In the genomic region with DNA sequence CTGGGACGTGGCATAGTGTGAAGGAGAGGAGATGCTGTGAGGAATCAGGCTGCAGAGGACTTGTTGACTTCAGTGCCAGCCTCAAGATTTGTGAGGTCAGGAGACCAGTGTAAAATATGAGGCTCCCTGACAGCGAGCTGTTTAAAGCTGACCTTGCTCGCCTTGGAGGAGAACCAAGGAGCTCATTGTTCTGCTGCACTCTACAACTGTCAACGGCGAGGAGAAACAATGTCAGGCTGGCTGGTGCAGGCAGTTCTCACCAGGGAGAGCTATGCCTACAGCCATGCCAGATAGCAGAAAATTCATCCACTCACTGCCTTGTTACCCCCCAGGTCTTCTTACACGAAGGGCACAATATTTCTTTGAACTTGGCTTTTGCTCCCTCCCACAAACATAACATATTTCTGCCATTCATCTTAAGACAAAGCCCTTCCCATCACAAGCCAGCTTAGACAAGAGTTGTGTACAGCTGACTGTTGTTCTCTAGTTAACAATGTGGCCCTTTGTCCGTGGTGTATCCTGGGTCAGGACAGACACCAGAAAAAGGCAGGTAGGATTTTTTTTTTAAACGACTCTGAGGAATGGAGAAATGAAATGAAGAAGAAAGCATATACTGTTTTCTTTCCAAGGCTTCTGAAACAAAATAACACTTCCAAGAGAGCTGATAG, we compare ENCODE assay signal across 13 mouse cellular contexts.
DNase-seq lines count a peak whose midpoint lies in the region; ATAC-seq lines count a peak whose summit lies in the region.
"Had no signal": no experiment of that assay in that cellular context is flagged by ENCODE, and none has a peak within 500 bp of the region (broad histone marks: within the 10 kb centered on the region; RNA-seq: fewer than 3 reads in every experiment).

No protein-coding gene starts in this region.

- H3K4me1 ChIP-seq in limb, embryonic 11.5 days (ENCODE audit: control insufficient read depth, insufficient read depth, low read length): peaks cover 5% of the 10 kb centered on the region; the same call in 1 of the 2 replicates
- H3K4me1 ChIP-seq: stomach, embryonic 15.5 days had no signal

- no peaks in the 10 kb centered on the region for H3K36me3 ChIP-seq in limb, embryonic 11.5 days (ENCODE audit: control insufficient read depth, insufficient read depth, low read length)
- H3K36me3 ChIP-seq: stomach, embryonic 15.5 days had no signal

- H3K27ac ChIP-seq in limb, embryonic 11.5 days (replicated peaks; ENCODE audit: low read depth, low read length): peak overlapping the region; percentile 56; the same call in 1 of the 2 replicates
- H3K27ac ChIP-seq: gastrocnemius, adult 2 months; stomach, embryonic 15.5 days had no signal

- peak; percentile 12 for DNase-seq in ovary, adult 18-20 months (ENCODE audit: low spot score)
- DNase-seq in ovary, postnatal 14 days (ENCODE audit: low spot score): no peak
- peak; percentile 47 for DNase-seq in embryo, embryonic 11 days
- DNase-seq in limb, embryonic 11.5 days (ENCODE audit: low spot score): no peak
- DNase-seq in testis, postnatal 14 days (ENCODE audit: low spot score): peak; percentile 6
- DNase-seq in right cerebral cortex, postnatal 14 days: no peak
- DNase-seq: cerebellum, postnatal 25 days; gastrocnemius, adult 2 months; layer of hippocampus, adult 9-11 months; right cerebral cortex, postnatal 25 days had no signal

- H3K27me3 ChIP-seq in limb, embryonic 11.5 days (ENCODE audit: control insufficient read depth, insufficient read depth, low read length): no peaks in the 10 kb centered on the region
- H3K27me3 ChIP-seq: stomach, embryonic 15.5 days had no signal

- no peaks in the 10 kb centered on the region for H3K9me3 ChIP-seq in limb, embryonic 11.5 days (ENCODE audit: control insufficient read depth, low read length)
- H3K9me3 ChIP-seq: stomach, embryonic 15.5 days had no signal

- H3K9ac ChIP-seq in limb, embryonic 11.5 days (ENCODE audit: low read length): no peak overlapping the region
- H3K9ac ChIP-seq: stomach, embryonic 15.5 days had no signal

- H3K4me3 ChIP-seq in limb, embryonic 11.5 days (ENCODE audit: low read depth, low read length): no peak overlapping the region
- H3K4me3 ChIP-seq: gastrocnemius, adult 2 months; stomach, embryonic 15.5 days had no signal

- WGBS in limb, embryonic 11.5 days: 56% methylated on average over 8 of the region's 8 CpGs

- H3K4me2 ChIP-seq in limb, embryonic 11.5 days (ENCODE audit: low read depth, severe bottlenecking): no peak overlapping the region
- H3K4me2 ChIP-seq: heart, embryonic 11.5 days; stomach, embryonic 15.5 days had no signal

- 0 out of 2 replicates have a peak, but pooled peaks have one; percentile 21 for ATAC-seq in limb, embryonic 11.5 days (ENCODE audit: insufficient number of reproducible peaks, low FRiP score, low TSS enrichment, low read depth)
- ATAC-seq in erythroid progenitor cell, adult 5-6 weeks (replicated peaks; ENCODE audit: low FRiP score, poor library complexity, severe bottlenecking): no peak

Comparison
In these comparisons a context has a peak if more than half of its experiments do, and no peak if none do; other contexts are left out.
1. DNase-seq: peak in ovary, adult 18-20 months (single experiment), embryo, embryonic 11 days (single experiment) and testis, postnatal 14 days (single experiment); none in ovary, postnatal 14 days (single experiment), limb, embryonic 11.5 days (single experiment) and right cerebral cortex, postnatal 14 days (single experiment).